Comparison of ENCODE assay signal across 24 mouse cellular contexts in the genomic region with DNA sequence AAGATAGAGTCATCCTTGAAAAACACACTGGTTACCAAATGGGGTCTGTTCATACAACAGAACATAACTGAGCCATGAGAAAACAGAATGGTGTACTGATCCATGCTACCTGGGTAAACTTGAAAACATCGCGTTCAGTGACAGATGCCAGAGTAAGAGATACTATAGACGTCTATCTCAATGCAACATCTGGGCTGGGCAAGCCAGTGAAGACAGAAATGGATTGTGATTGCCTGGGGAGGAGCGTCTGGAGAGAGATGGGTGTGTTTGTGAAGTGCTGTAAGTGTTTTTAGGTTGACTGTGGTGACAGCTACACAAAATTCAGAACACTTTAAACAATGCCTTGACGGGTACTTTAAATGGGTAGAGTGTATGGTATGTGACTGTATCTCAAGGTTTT. TPM values are rescaled to one million over a fixed set of nuclear protein-coding genes. Genes with fewer than 3 reads are reported as not detected.
DNase-seq lines count a peak whose midpoint lies in the region; ATAC-seq and TF ChIP-seq lines count a peak whose summit lies in the region.
"Had no signal": no experiment of that assay in that cellular context is flagged by ENCODE, and none has a peak within 500 bp of the region (broad histone marks: within the 10 kb centered on the region; RNA-seq: fewer than 3 reads in every experiment).

No protein-coding gene starts in this region.

- H3K4me2 ChIP-seq in heart, embryonic 12.5 days: no peak overlapping the region
- H3K4me2 ChIP-seq in lung, embryonic 14.5 days: no peak overlapping the region
- peak overlapping the region; percentile 21 for H3K4me2 ChIP-seq in liver, embryonic 13.5 days
- H3K4me2 ChIP-seq: embryonic facial prominence, embryonic 15.5 days; forebrain, embryonic 15.5 days; hindbrain, embryonic 13.5 days; neural tube, embryonic 13.5 days had no signal

- H3K4me1 ChIP-seq in heart, adult 2 months (ENCODE audit: control insufficient read depth, insufficient read depth, low read length): peaks cover 49% of the 10 kb centered on the region
- peaks cover 91% of the 10 kb centered on the region for H3K4me1 ChIP-seq in heart, embryonic 12.5 days (replicated peaks)
- H3K4me1 ChIP-seq in lung, embryonic 14.5 days (ENCODE audit: insufficient read depth): peaks cover 21% of the 10 kb centered on the region
- peaks cover 92% of the 10 kb centered on the region for H3K4me1 ChIP-seq in liver, embryonic 13.5 days (replicated peaks)
- H3K4me1 ChIP-seq: forebrain, embryonic 15.5 days had no signal

- no peak for TF ChIP-seq CTCF in heart, adult 2 months (IDR thresholded peaks at IDR 0.05)
- no peak for TF ChIP-seq CTCF in lung, embryonic 14.5 days (IDR thresholded peaks at IDR 0.05; ENCODE audit: low read depth)

- TF ChIP-seq EP300 in heart, adult 2 months (IDR thresholded peaks at IDR 0.05; ENCODE audit: insufficient read depth, low read depth, low read length): no peak

- H3K79me2 ChIP-seq in heart, adult 2 months (replicated peaks; ENCODE audit: control insufficient read depth, insufficient read depth, low read length): 0 out of 2 replicates have a peak, but pooled peaks cover 2% of the 10 kb centered on the region

- DNase-seq in heart, adult 2 months: no peak
- DNase-seq in lung, embryonic 14.5 days: no peak
- DNase-seq in lung, adult 18-20 months: no peak
- peak; percentile 53 for DNase-seq in liver, embryonic 13.5 days
- DNase-seq in testis, postnatal 10 days (ENCODE audit: low spot score): no peak
- no peak for DNase-seq in yolk sac, embryonic 10.5 days (ENCODE audit: low spot score)
- DNase-seq: adrenal gland, postnatal 10 days; cerebellum, adult 9-10 months; heart, adult 11 months; heart, postnatal 14 days; kidney, postnatal 36 days; lung, postnatal 14 days; retina, postnatal 1 day; right cerebral cortex, postnatal 25 days; spleen, adult 18-20 months; thymus, postnatal 25 days had no signal

- H3K9ac ChIP-seq in heart, adult 2 months (ENCODE audit: low read depth, low read length): no peak overlapping the region
- H3K9ac ChIP-seq in heart, embryonic 12.5 days: no peak overlapping the region
- H3K9ac ChIP-seq in lung, embryonic 14.5 days: no peak overlapping the region; the same call in 1 of the 2 replicates
- H3K9ac ChIP-seq in liver, embryonic 13.5 days: no peak overlapping the region
- H3K9ac ChIP-seq: embryonic facial prominence, embryonic 15.5 days; forebrain, embryonic 15.5 days; hindbrain, embryonic 13.5 days had no signal

- intact Hi-C loops in heart, adult 2 months (cut with DNase I): no loop called here

- H3K27me3 ChIP-seq in heart, adult 2 months (ENCODE audit: control insufficient read depth, insufficient read depth, low read length): no peaks in the 10 kb centered on the region
- H3K27me3 ChIP-seq in heart, embryonic 12.5 days (replicated peaks): no peaks in the 10 kb centered on the region
- H3K27me3 ChIP-seq in lung, embryonic 14.5 days (ENCODE audit: insufficient read depth, low read length): no peaks in the 10 kb centered on the region
- no peaks in the 10 kb centered on the region for H3K27me3 ChIP-seq in liver, embryonic 13.5 days
- H3K27me3 ChIP-seq: embryonic facial prominence, embryonic 15.5 days; forebrain, embryonic 15.5 days; hindbrain, embryonic 13.5 days; neural tube, embryonic 13.5 days had no signal

- H3K36me3 ChIP-seq in heart, adult 2 months (ENCODE audit: control insufficient read depth, insufficient read depth, low read length): peaks cover 7% of the 10 kb centered on the region
- H3K36me3 ChIP-seq in heart, embryonic 12.5 days: no peaks in the 10 kb centered on the region
- H3K36me3 ChIP-seq in lung, embryonic 14.5 days (ENCODE audit: insufficient read depth): no peaks in the 10 kb centered on the region
- H3K36me3 ChIP-seq in liver, embryonic 13.5 days: 0 out of 2 replicates have a peak, but pooled peaks cover 3% of the 10 kb centered on the region
- H3K36me3 ChIP-seq: embryonic facial prominence, embryonic 15.5 days; forebrain, embryonic 15.5 days; hindbrain, embryonic 13.5 days; neural tube, embryonic 13.5 days had no signal

- no peak overlapping the region for H3K4me3 ChIP-seq in heart, adult 2 months
- H3K4me3 ChIP-seq in heart, embryonic 12.5 days: no peak overlapping the region
- no peak overlapping the region for H3K4me3 ChIP-seq in lung, embryonic 14.5 days (ENCODE audit: low read depth, low read length)
- no peak overlapping the region for H3K4me3 ChIP-seq in liver, embryonic 13.5 days (replicated peaks)
- H3K4me3 ChIP-seq: embryonic facial prominence, embryonic 15.5 days; forebrain, embryonic 15.5 days; hindbrain, embryonic 13.5 days; myocyte; neural tube, embryonic 13.5 days had no signal

- H3K9me3 ChIP-seq in heart, embryonic 12.5 days (replicated peaks): no peaks in the 10 kb centered on the region
- no peaks in the 10 kb centered on the region for H3K9me3 ChIP-seq in lung, embryonic 14.5 days (ENCODE audit: low read depth, low read length)
- H3K9me3 ChIP-seq in liver, embryonic 13.5 days (replicated peaks): no peaks in the 10 kb centered on the region
- H3K9me3 ChIP-seq: embryonic facial prominence, embryonic 15.5 days; forebrain, embryonic 15.5 days; hindbrain, embryonic 13.5 days; neural tube, embryonic 13.5 days had no signal

- ATAC-seq in heart, embryonic 12.5 days (ENCODE audit: insufficient number of reproducible peaks, low FRiP score): no peak
- ATAC-seq in lung, embryonic 14.5 days (ENCODE audit: insufficient read depth): no peak
- ATAC-seq in liver, embryonic 13.5 days (ENCODE audit: low read depth): peak; percentile 60
- peak; percentile 50 for ATAC-seq in megakaryocyte-erythroid progenitor cell, adult 5-6 weeks (replicated peaks; ENCODE audit: low FRiP score, low TSS enrichment, poor library complexity, severe bottlenecking)
- ATAC-seq: forebrain, embryonic 15.5 days; midbrain, embryonic 16.5 days had no signal

- 68% methylated on average over 5 of the region's 5 CpGs for WGBS in heart, adult 2 months
- 36% methylated on average over 5 of the region's 5 CpGs for WGBS in heart, embryonic 12.5 days
- 34% methylated on average over 5 of the region's 5 CpGs for WGBS in lung, embryonic 14.5 days
- WGBS in liver, embryonic 13.5 days (ENCODE audit: insufficient replicate concordance): 18% methylated on average over 5 of the region's 5 CpGs

- peak overlapping the region; percentile 9; the same call in 1 of the 2 replicates for H3K27ac ChIP-seq in heart, adult 2 months
- no peak overlapping the region; the same call in 1 of the 2 replicates for H3K27ac ChIP-seq in heart, embryonic 12.5 days (ENCODE audit: poor library complexity, severe bottlenecking)
- 0 out of 2 replicates have a peak overlapping the region, but pooled peaks have one; percentile 36 for H3K27ac ChIP-seq in lung, embryonic 14.5 days (ENCODE audit: low read depth)
- H3K27ac ChIP-seq in liver, embryonic 13.5 days: peak overlapping the region; percentile 55; the same call in 1 of the 2 replicates
- H3K27ac ChIP-seq: embryonic facial prominence, embryonic 15.5 days; forebrain, embryonic 15.5 days; hindbrain, embryonic 13.5 days; neural tube, embryonic 13.5 days had no signal

- no peak for TF ChIP-seq POLR2A in heart, adult 2 months (IDR thresholded peaks at IDR 0.05; ENCODE audit: insufficient read depth, low read depth, low read length)

RNA-seq across cellular contexts. Expression of gene Pitpnm2, which starts 48.7 kb away (rescaled TPM):
- 10 to 100 TPM; 40.1 TPM for total RNA-seq in heart, adult 2 months (2021)
- 34.9 and 37.7 TPM in 2 replicates for polyA plus RNA-seq in heart, adult 2 months (2012; rRNA removed)
- polyA plus RNA-seq in heart, embryonic 12.5 days (2016; fragmentation: Nextera tagmentation; extraction: Ambion mirVana): 7.5 and 7.8 TPM in 2 replicates
- polyA plus RNA-seq in lung, embryonic 14.5 days (2014; fragmentation: Nextera tagmentation; extraction: Ambion mirVana): 8.8 and 9.8 TPM in 2 replicates
- 1.3 and 1.4 TPM in 2 replicates for polyA plus RNA-seq in liver, embryonic 13.5 days (2015; fragmentation: Nextera tagmentation; extraction: Ambion mirVana)
- total RNA-seq in megakaryocyte-erythroid progenitor cell, adult 5-6 weeks (2014; fragmentation: Nextera tagmentation): 23.7 and 33.3 TPM in 2 replicates
- total RNA-seq in megakaryocyte-erythroid progenitor cell, adult 5-6 weeks (2017): 6.5 and 10.9 TPM in 2 replicates

Comparison
In these comparisons a context has a peak if more than half of its experiments do, and no peak if none do; other contexts are left out.
1. ATAC-seq: peak in liver, embryonic 13.5 days (single experiment) and megakaryocyte-erythroid progenitor cell, adult 5-6 weeks (single experiment); none in heart, embryonic 12.5 days (single experiment) and lung, embryonic 14.5 days (single experiment).